Mouse (Mus musculus) CD8-positive naive resting alpha-beta T cell, adult 57 days (primary cell): ENCODE measurements around the gene Zfp655. TPM values are rescaled to one million over a fixed set of nuclear protein-coding genes. Genes with fewer than 3 reads are reported as not detected.

ENCODE experiments used
- total RNA-seq: library from RNA; stranded (reverse); gene quantifications from one replicate; pipeline ENCODE4 v1.2.4, GENCODE M21; 2023

Zfp655 gene
- 74.7 TPM for total RNA-seq

GRCm38 (mm10) chr5:145231367-145231871 is at the start of gene Zfp655:
Zfp655 (plus strand) TSS chr5:145231715.

DNA sequence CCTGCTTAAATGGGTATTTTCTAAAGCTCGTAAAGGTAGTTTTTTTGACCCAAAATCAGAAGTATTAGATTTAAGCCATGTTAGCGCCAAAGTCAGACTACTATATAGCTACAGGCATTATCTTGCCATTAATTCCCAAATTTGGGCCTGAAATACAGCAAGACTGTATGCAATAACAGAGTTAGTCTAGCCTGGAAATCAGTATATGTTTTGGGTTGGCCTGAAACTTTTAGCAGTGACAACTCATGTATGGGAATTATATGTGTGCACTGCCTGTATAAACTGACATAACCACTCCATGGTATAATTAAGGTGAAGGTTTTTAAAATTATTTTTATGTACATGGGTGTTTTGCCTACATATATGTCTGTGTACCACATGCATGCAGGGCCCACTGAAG is 39.6 kb upstream of the Zfp655 start, which contains the start of gene Atp5j2:
Gene Atp5j2, minus strand, starts transcription at position 101 of the 400 bp plus-strand sequence.

GRCm38 (mm10) chr5:145201321-145201991 is 30.1 kb upstream of the Zfp655 start, which contains the start of gene Zkscan14:
Zkscan14 (minus strand) TSS chr5:145201868.

GRCm38 (mm10) chr5:145203936-145204691 is 27.4 kb upstream of the Zfp655 start, which contains the start of gene Zkscan5:
Zkscan5 (plus strand) TSS chr5:145204562.

GRCm38 (mm10) chr5:145280371-145281143 is 49.0 kb downstream of the Zfp655 start, which contains the start of gene Zscan25:
Zscan25 (plus strand) TSS chr5:145280500.

Other genes starting within 250 kb of the Zfp655 start
- gene Gm4871, start 199.0 kb upstream of the Zfp655 start, total RNA-seq = not detected
- gene 1700018F24Rik, start 188.7 kb upstream of the Zfp655 start, total RNA-seq = not detected
- 87.5 TPM for gene Arpc1a, start 147.9 kb upstream of the Zfp655 start, total RNA-seq
- gene Kpna7, start 147.7 kb upstream of the Zfp655 start, total RNA-seq = not detected
- gene Arpc1b, start 117.5 kb upstream of the Zfp655 start, total RNA-seq = 399 TPM
- 46.4 TPM for gene Pdap1, start 91.5 kb upstream of the Zfp655 start, total RNA-seq
- gene Bud31, start 91.4 kb upstream of the Zfp655 start, total RNA-seq = 223 TPM
- gene Ptcd1, start 64.6 kb upstream of the Zfp655 start, total RNA-seq = 22.8 TPM
- 38.1 TPM for gene Cpsf4, start 64.5 kb upstream of the Zfp655 start, total RNA-seq
- gene Atp5j2, start 39.7 kb upstream of the Zfp655 start, total RNA-seq = 152 TPM
- 38.8 TPM for gene Zkscan14, start 29.8 kb upstream of the Zfp655 start, total RNA-seq
- 7.7 TPM for gene Zkscan5, start 27.2 kb upstream of the Zfp655 start, total RNA-seq
- 36.0 TPM for gene Zscan25, start 48.8 kb downstream of the Zfp655 start, total RNA-seq
- gene Cyp3a57, start 113.6 kb downstream of the Zfp655 start, total RNA-seq = not detected
- gene Cyp3a16, start 238.0 kb downstream of the Zfp655 start, total RNA-seq = not detected